Mouse (Mus musculus) hindbrain, embryonic 14.5 days (tissue): ENCODE data around the gene Capza1. TPM values are rescaled to one million over a fixed set of nuclear protein-coding genes. Genes with fewer than 3 reads are reported as not detected.
A peak's percentile ranks its signal among the peaks of the same experiment; 100 is the strongest.

ENCODE experiments used
- ATAC-seq: fragments of 200-750 bp; cut with Nextera tagmentation; 2 replicates; pipeline ENCODE4 v1.8.0; 2017; ENCODE audit warnings: moderate number of reproducible peaks, mild to moderate bottlenecking, moderate TSS enrichment, moderate library complexity; ENCODE audit not compliant: low FRiP score
- DNase-seq: peaks from one replicate; pipeline ENCODE4 v3.0.0-alpha.2; 2015; ENCODE audit warnings: low spot score
- H3K27ac ChIP-seq: fragments of 300-500 bp; sonication (generic); 2 replicates; pipeline ENCODE4 v1.5.1; 2014; ENCODE audit warnings: mild to moderate bottlenecking, moderate library complexity
- H3K27me3 ChIP-seq: fragments of 300-500 bp; sonication (generic); 2 replicates; pipeline ENCODE4 v1.6.1; 2014; ENCODE audit warnings: mild to moderate bottlenecking, low read length, mixed read lengths; ENCODE audit not compliant: control insufficient read depth, insufficient read depth
- H3K36me3 ChIP-seq: fragments of 300-500 bp; sonication (generic); replicated peaks from 2 replicates; pipeline ENCODE4 v1.6.1; 2014; ENCODE audit not compliant: control insufficient read depth, insufficient read depth
- H3K4me1 ChIP-seq: fragments of 300-500 bp; sonication (generic); replicated peaks from 2 replicates; pipeline ENCODE4 v1.6.1; 2014; ENCODE audit warnings: antibody characterized with exemption, low read length, mixed read lengths; ENCODE audit not compliant: control insufficient read depth, insufficient read depth
- H3K4me2 ChIP-seq: fragments of 300-500 bp; sonication (generic); replicated peaks from 2 replicates; pipeline ENCODE4 v1.6.1; 2014; ENCODE audit warnings: mild to moderate bottlenecking, moderate library complexity
- H3K4me3 ChIP-seq: fragments of 300-500 bp; sonication (generic); replicated peaks from 2 replicates; pipeline ENCODE4 v1.5.1; 2014; ENCODE audit warnings: mild to moderate bottlenecking, low read length
- H3K9ac ChIP-seq: fragments of 300-500 bp; sonication (generic); 2 replicates; pipeline ENCODE4 v1.6.1; 2014
- H3K9me3 ChIP-seq: fragments of 300-500 bp; sonication (generic); 2 replicates; pipeline ENCODE4 v1.6.1; 2016; ENCODE audit warnings: low read length; ENCODE audit not compliant: control insufficient read depth
- WGBS: fragments of 180-500 bp; shearing (Covaris S2); extraction: QIAGEN DNeasy Blood & Tissue Kit; methylation state at CpG from one replicate; pipeline ENCODE4 v1.1.7; 2014; 5-methylcytosine and 5-hydroxymethylcytosine counted together
- polyA plus RNA-seq: library from polyadenylated mRNA; unstranded; fragments of >200 nt; fragmentation: Nextera tagmentation; extraction: Ambion mirVana; gene quantifications from 2 replicates; pipeline ENCODE4 v1.2.1, GENCODE M21; 2014

Capza1 gene
- polyA plus RNA-seq, 1 experiment from 2014 or later: 166 TPM

GRCm38 (mm10) chr3:104865341-104865788, 1.1 kb upstream of the Capza1 start:
- under 1% methylated on average over 12 of the region's 12 CpGs for WGBS

GRCm38 (mm10) chr3:104864651-104865340, 491 bp upstream of the Capza1 start:
- Histone ChIP-seq H3K36me3 (peaks cover 13% of the 10 kb centered on the region; the same call in 1 of the 2 replicates), H3K27ac (peak overlapping the region; percentile 96), H3K4me1 (peaks cover 38% of the 10 kb centered on the region), H3K9ac (peak overlapping the region; percentile 91), H3K9me3 (no peaks in the 10 kb centered on the region), H3K4me3 (peak overlapping the region; percentile 90), H3K27me3 (no peaks in the 10 kb centered on the region), H3K4me2 (peak overlapping the region; percentile 90)
- WGBS: under 1% methylated on average over 48 of the region's 48 CpGs
- ATAC-seq: peak; percentile 92
- peak; percentile 80 for DNase-seq

More at GRCm38 (mm10) chr3:104865341-104865788, 1.1 kb upstream of the Capza1 start:
- Histone ChIP-seq H3K4me3 (peak overlapping the region; percentile 90), H3K4me2 (peak overlapping the region; percentile 90), H3K36me3 (peaks cover 17% of the 10 kb centered on the region), H3K27ac (peak overlapping the region; percentile 96), H3K4me1 (peaks cover 38% of the 10 kb centered on the region), H3K9me3 (no peaks in the 10 kb centered on the region), H3K27me3 (no peaks in the 10 kb centered on the region), H3K9ac (peak overlapping the region; percentile 91)
- ATAC-seq: peak; percentile 13
- peak; percentile 32 for DNase-seq

DNA sequence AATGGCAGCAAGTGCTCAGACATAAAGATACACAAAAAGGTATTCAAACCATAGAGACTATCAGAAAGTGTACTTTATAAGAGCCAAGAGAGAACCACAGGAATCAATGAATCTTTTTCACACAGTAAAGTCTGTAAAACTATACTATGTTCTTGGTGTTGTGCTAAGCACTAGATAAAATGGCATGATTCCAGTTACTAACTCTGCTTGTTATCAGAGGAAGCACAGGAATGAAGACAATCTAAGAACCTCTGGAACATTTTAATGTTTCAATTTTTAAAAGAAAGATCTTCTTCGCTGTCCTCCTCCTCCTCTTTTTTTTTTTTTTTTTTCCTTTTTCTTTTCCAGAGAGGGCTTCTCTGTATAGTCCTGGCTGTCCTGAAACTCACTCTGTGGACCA, 5.7 kb downstream of the Capza1 start:
- no peak for ATAC-seq
- DNase-seq: no peak
- Histone ChIP-seq H3K27me3 (no peaks in the 10 kb centered on the region), H3K9me3 (no peaks in the 10 kb centered on the region), H3K27ac (no peak overlapping the region), H3K4me3 (no peak overlapping the region), H3K9ac (no peak overlapping the region), H3K4me1 (peaks cover 28% of the 10 kb centered on the region), H3K36me3 (0 out of 2 replicates have a peak, but pooled peaks cover 4% of the 10 kb centered on the region), H3K4me2 (no peak overlapping the region)
- WGBS: 100% methylated on average over 1 of the region's 1 CpGs

DNA sequence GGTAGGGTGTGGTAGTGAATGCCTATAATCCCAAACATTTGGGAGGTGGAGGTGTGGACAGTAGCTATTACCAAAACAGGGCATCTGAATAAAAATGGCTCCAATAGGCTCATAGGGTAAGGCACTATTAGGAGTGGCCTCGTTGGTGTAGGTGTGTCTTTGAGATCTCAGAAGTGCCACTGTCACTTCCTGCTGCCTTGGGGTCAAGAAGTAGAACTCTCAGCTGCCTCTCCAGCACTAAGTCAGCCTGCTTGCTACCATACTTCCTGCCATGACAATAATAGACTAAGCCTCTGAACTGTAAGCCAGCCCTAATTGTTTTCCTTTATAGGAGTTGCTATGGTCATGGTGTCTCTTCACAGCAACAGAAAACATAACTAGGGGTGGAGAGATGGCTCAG, 8.2 kb downstream of the Capza1 start:
- ATAC-seq (no peak), DNase-seq (no peak)
- H3K9me3 ChIP-seq: no peaks in the 10 kb centered on the region
- peaks cover 4% of the 10 kb centered on the region; the same call in 1 of the 2 replicates for H3K4me1 ChIP-seq
- H3K27me3 ChIP-seq: no peaks in the 10 kb centered on the region
- 0 out of 2 replicates have a peak, but pooled peaks cover 4% of the 10 kb centered on the region for H3K36me3 ChIP-seq
- WGBS: 84% methylated on average over 1 of the region's 1 CpGs
- no peak overlapping the region for H3K9ac ChIP-seq
- no peak overlapping the region for H3K4me2 ChIP-seq
- no peak overlapping the region for H3K4me3 ChIP-seq
- no peak overlapping the region for H3K27ac ChIP-seq

DNA sequence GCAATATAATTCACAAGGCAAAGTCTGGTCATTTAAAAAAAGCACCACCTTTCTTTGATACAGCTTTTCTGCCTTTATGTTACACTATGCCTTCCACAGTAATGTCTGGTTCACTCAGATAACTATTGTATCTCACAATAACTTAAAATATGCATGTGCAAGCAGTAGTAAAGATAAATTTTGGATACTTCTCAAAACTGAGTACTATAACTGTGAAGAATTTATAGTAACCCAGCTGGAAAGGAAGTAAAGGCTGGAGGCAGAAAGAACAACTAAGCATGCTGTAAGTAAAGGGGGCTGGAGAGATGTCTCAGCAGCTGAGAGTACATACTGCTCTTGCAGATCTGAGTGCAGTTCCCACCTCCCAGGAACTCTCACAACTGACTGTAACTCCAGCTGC, 9.4 kb downstream of the Capza1 start:
- no peak overlapping the region for H3K4me3 ChIP-seq
- H3K9ac ChIP-seq: no peak overlapping the region
- H3K27ac ChIP-seq: no peak overlapping the region
- no peak for ATAC-seq
- H3K4me1 ChIP-seq: no peaks in the 10 kb centered on the region
- H3K9me3 ChIP-seq: no peaks in the 10 kb centered on the region
- H3K36me3 ChIP-seq: no peaks in the 10 kb centered on the region
- H3K27me3 ChIP-seq: no peaks in the 10 kb centered on the region
- H3K4me2 ChIP-seq: no peak overlapping the region
- no peak for DNase-seq

DNA sequence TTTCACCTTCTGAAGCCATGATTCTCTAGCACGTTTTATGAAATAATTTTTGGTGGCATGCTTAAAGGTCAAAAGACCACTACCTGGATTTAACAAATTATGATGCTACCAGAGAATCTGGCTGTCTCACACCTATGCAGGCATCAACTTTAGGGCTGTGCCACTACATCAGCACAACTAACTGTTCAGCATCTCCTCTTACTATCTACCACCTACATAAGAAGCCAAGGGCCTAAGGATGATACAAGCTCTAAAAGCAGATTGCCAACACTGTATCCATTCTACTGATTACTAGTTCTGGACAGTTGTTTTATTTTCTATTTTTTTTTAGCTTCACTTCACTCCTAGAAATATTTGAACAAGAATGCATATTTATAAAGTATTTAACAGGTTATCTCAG, 9.8 kb downstream of the Capza1 start:
- H3K9ac ChIP-seq: no peak overlapping the region
- no peaks in the 10 kb centered on the region for H3K36me3 ChIP-seq
- H3K27me3 ChIP-seq: no peaks in the 10 kb centered on the region
- no peak for ATAC-seq
- H3K4me1 ChIP-seq: no peaks in the 10 kb centered on the region
- no peaks in the 10 kb centered on the region for H3K9me3 ChIP-seq
- H3K27ac ChIP-seq: no peak overlapping the region
- H3K4me3 ChIP-seq: no peak overlapping the region
- 93% methylated on average over 1 of the region's 1 CpGs for WGBS
- no peak overlapping the region for H3K4me2 ChIP-seq
- no peak for DNase-seq

GRCm38 (mm10) chr3:104846601-104847000, 17.7 kb downstream of the Capza1 start:
- WGBS: 98% methylated on average over 4 of the region's 4 CpGs
- H3K27ac ChIP-seq: no peak overlapping the region
- H3K27me3 ChIP-seq: no peaks in the 10 kb centered on the region
- no peak overlapping the region for H3K4me3 ChIP-seq
- H3K36me3 ChIP-seq: peaks cover 32% of the 10 kb centered on the region
- H3K4me1 ChIP-seq: no peaks in the 10 kb centered on the region
- no peaks in the 10 kb centered on the region for H3K9me3 ChIP-seq
- no peak overlapping the region for H3K4me2 ChIP-seq
- no peak for ATAC-seq
- no peak for DNase-seq
- no peak overlapping the region for H3K9ac ChIP-seq

- Histone ChIP-seq H3K9me3 (no peaks in the 10 kb centered on the region), H3K4me2 (no peak overlapping the region), H3K4me3 (no peak overlapping the region), H3K36me3 (peaks cover 69% of the 10 kb centered on the region), H3K27me3 (no peaks in the 10 kb centered on the region), H3K9ac (no peak overlapping the region), H3K27ac (no peak overlapping the region), H3K4me1 (no peaks in the 10 kb centered on the region)
- 99% methylated on average over 5 of the region's 5 CpGs for WGBS
- no peak for ATAC-seq
- DNase-seq: no peak
Observed at GRCm38 (mm10) chr3:104841049-104841448, 23.3 kb downstream of the Capza1 start.

- 96% methylated on average over 3 of the region's 3 CpGs for WGBS
- Histone ChIP-seq H3K4me3 (no peak overlapping the region), H3K27ac (no peak overlapping the region), H3K9ac (no peak overlapping the region), H3K9me3 (no peaks in the 10 kb centered on the region), H3K27me3 (no peaks in the 10 kb centered on the region), H3K4me2 (no peak overlapping the region), H3K4me1 (no peaks in the 10 kb centered on the region), H3K36me3 (peaks cover 84% of the 10 kb centered on the region)
- DNase-seq: no peak
- ATAC-seq: no peak
Observed at GRCm38 (mm10) chr3:104835797-104836196, 28.5 kb downstream of the Capza1 start.
